Mouse (Mus musculus): Measurements from ENCODE around the gene Dgke.
"Not testable (repeated sequence)": the region's sequence is repeated elsewhere in the genome, so short reads cannot be mapped to it uniquely, and the experiment has no call there.

Gene Dgke

DNA sequence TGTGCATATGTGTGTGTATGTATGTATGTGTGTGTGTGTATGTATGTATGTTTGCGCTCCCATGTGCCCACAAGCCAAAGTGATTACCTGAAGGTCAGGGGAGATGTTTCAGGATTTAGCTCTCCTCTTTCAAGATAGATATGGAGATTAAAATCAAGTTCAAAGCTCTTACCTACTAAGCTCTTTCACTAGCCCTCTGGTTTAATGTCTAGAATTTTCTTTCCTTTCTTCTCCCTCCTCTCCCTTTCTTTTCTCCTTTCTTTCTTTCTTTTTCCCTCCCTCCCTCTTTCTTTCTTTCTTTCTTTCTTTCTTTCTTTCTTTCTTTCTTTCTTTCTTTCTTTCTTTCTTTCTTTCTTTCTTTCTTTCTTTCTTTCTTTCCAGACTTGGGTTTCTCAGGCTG lies at the start of gene Dgke:
TSS of gene Dgke (minus strand) at position 101 of the 400 bp plus-strand sequence.
- in situ Hi-C loops (cut with MseI, MboI) = no loop called here

DNA sequence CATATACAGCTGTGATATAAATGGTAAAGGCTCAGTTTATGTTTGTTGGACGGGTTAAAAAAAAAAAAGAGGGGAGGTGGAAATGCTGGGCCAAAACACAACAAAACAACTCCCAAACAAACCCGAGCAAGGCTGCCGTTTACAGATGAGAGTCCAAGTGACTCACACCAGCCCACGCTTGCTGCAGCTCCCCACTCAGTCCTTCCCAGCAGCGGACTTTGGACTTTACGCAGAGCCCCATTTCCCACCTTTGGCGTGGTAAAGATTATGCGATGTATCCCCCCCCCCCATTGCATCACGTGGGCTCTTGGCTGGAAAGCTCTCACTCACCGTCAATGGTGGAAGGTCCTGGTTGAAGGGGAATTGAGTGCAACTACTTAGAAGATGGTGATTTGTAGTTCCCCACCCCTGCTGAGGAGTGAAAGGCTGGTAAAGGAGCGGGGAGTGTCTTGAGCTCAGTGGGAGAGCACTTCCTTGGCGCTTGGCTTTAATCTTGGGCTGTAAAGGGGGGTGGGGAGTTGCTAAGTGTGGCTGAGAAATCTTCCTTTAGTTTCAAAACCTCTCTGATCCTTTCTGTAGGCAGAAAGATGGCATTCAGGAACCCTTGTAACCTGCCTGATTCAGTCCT lies 40.6 kb upstream of the Dgke start:
- in situ Hi-C loops (cut with MseI, MboI) = no loop called here

DNA sequence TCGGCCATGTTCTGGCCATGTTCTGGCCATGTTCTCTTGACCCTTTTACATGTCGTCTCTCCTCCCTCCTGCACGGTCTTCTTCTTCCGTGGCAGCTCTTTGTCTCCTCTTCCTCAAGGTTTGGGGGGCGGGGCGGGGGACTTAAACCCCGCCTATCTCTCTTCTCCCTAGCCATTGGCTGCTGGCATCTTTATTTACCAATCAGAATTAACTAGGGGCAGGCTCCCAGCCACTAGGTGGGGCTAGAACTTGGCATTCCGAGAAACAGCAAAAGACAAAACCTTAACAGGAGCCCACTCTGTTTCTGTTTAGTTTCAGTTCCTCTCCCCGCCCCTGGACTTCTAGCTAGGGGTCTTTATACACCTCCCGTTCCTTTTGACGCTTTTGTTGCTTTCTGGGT lies 39.2 kb upstream of the Dgke start:
- in situ Hi-C loops (cut with MseI, MboI) = no loop called here

DNA sequence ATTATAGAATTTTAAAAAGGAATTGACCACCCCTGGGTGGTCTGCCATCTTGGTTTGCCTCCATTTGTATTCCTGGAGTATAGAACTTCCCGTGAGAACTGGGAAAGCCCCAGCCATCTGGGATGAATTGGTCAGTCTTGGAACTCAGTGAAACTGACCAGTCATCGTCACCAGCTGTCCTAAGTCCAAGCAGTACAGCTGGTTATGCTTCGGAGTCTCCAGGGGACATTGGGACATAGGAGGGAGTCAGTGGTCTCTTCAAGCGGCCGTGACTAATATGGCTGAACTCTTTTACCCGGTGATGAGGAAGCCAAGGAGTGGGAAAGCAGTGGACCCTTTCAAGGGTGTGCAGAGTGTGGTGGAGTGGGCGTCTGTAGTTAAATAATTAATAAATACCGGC lies 38.6 kb upstream of the Dgke start:
- in situ Hi-C loops (cut with MseI, MboI) = no loop called here

DNA sequence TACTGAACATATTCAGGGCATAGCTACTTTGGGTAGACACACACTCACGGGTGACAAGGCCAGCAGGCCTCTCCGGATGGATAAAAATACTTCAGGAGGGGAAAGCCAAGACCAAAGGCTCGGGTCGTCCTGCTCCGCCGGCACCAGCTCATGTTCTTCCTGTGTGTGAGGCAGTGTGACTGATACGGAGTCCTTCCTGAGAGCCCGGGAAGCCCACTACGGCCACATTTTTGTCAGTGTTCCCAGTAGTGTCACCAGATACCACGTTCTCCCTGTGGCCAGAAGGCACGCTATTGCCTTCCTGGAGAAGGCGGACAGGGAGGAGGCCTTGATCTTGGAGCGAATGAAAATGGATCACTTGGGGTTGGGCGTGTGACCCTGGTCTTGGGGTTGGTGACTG lies 36.5 kb upstream of the Dgke start:
- in situ Hi-C loops (cut with MseI, MboI) = loop anchor here in 1 of 2 experiments (5.0 kb wide), 1 partner anchor 199 kb away; the partner anchor contains the start of gene Nog

DNA sequence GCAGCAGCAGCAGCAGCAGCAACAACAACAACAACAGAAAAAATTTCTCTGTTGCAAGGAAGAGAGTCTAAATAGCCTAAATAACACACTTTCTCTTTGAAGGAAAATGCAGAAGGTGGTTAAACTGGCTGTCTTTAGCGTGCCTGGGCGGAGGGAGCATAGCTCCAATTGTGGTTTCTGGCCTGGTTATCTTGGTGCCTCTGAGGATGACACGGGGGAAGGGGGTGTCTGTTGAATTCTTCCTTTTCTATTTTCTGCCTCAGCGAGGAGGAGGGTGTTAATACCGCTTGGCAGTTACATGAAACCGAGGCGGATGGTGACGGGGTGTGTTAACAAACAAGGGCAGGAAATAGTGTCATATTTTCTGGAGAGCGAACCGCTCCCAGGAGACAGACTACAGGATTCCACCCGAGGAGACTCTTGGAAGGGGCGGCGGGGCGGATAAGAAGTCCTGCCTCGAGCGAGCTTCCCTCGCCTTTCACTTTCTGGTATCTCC lies 34.2 kb upstream of the Dgke start:
- in situ Hi-C loops (cut with MseI, MboI) = loop anchor here in 1 of 2 experiments (5.0 kb wide), 1 partner anchor 201 kb away; the partner anchor contains the start of gene Nog

- in situ Hi-C loops (cut with MseI, MboI) = loop anchor here in 1 of 2 experiments (5.0 kb wide), 1 partner anchor 202 kb away; the partner anchor contains the start of gene Nog
These were observed 33.8 kb upstream of the Dgke start for GRCm38 (mm10) chr11:89100403-89100802.

DNA sequence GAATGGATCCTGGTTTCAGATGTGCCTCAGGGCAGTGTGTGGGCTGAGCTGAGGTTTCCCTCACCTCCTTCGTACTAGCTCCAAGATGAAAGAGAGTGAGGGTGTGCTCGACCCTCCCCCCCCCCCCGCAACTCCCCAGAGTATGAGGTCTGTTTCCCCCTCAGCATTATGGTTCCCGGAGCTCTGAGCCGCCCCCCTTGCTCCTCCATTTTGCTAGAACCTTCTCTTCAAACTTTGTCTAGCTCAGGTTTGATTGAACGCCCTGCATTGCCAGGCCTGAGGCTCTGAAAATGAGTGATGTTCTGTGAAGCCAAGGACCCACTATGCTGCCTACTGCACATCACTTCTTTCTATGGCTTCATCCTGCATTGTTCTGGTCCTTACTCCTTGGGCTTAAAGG lies 32.3 kb upstream of the Dgke start:
- in situ Hi-C loops (cut with MseI, MboI) = loop anchor here in 1 of 2 experiments (5.0 kb wide), 1 partner anchor 203 kb away; the partner anchor contains the start of gene Nog

DNA sequence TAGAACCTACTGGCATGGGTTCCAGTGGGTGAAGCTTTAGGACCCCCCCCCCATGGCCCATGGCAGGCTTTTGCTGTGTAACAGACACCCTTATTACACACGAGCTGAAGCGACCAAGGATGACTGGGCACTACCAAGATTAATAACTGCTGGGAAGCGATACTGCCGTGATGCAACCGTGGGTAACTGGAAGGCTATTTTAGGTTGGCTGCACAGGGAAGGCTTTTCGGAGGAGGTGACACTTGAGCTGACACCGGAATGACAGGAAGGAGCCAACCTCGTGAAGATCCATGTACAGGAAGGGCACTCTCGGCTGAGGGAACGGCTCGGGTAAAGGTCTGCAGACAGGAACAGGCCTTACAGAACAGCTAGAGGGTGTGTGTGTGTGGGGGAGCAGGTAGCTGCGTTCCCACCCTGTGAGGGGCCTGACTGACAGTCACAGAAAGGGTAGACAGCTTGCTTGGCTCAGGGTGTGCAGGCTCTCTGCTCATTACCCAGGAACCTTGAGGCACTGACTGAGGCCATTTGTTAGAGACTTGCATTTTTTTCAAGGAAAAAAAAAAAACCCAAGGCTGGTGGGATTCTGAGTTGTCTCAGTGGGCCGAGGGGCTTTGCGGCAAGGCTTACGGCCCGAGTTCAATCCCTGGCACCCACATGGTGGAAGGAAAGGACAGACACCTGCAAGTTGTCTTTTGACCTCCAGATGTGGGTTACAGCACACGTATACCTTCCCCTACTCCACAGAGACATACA lies 31.6 kb upstream of the Dgke start:
- in situ Hi-C loops (cut with MseI, MboI) = loop anchor here in 1 of 2 experiments (5.0 kb wide), 1 partner anchor 204 kb away; the partner anchor contains the start of gene Nog

DNA sequence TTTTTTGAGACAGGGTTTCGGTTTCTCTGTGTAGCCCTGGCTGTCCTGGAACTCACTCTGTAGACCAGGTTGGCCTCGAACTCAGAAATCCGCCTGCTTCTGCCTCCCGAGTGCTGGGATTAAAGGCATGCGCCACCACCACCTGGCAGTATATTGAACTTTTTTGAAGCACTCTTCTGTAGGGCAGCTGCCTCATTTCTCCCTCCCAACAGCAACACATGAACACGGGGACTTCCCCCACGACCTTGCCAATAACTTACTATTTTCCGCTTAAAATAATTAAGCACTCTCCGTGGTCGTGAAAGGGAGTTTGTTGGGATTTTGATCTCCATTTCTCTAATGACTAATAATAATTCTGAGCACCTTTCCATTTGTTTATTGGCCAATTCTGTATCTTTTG lies 30.6 kb upstream of the Dgke start:
- in situ Hi-C loops (cut with MseI, MboI) = loop anchor here in 1 of 2 experiments (5.0 kb wide), 1 partner anchor 205 kb away; the partner anchor contains the start of gene Nog

DNA sequence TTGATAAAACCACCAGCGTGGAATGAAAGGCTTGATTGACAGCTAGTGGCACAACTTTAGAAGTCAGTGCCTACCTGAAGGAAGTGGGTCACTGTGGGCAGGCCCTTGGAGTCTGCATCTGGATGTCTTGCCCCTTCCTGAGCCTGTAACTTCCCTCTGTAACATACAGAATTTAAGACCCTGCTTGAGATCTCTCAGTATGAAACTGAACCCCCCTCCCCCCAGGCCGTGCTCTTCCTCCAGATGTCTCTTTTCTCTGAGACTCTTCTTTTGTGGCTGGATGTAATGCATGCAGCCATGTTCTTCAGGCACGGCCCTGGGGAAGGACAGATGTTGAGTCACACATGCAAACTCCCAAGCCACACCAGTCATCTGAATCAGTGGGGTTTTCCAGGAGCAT lies 28.7 kb upstream of the Dgke start:
- in situ Hi-C loops (cut with MseI, MboI) = loop anchor here in 1 of 2 experiments (5.0 kb wide), 1 partner anchor 207 kb away; the partner anchor contains the start of gene Nog

GRCm38 (mm10) chr11:89092714-89093113 lies 26.1 kb upstream of the Dgke start:
- in situ Hi-C loops (cut with MseI, MboI) = no loop called here

DNA sequence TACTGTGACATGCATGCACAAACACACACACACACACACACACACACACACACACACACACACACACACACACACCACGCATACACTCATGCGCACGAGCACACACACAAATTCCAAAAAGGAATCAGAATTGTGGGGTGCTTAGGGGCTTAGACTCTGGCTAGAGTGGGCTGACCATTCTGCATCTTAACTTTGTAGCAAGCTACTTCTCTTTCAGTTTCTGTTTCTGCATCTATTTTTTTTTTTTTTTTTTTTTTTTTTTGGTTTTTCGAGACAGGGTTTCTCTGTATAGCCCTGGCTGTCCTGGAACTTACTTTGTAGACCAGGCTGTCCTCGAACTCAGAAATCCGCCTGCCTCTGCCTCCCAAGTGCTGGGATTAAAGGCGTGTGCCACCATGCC lies 23.7 kb upstream of the Dgke start:
- in situ Hi-C loops (cut with MseI, MboI) = not testable (repeated sequence)

DNA sequence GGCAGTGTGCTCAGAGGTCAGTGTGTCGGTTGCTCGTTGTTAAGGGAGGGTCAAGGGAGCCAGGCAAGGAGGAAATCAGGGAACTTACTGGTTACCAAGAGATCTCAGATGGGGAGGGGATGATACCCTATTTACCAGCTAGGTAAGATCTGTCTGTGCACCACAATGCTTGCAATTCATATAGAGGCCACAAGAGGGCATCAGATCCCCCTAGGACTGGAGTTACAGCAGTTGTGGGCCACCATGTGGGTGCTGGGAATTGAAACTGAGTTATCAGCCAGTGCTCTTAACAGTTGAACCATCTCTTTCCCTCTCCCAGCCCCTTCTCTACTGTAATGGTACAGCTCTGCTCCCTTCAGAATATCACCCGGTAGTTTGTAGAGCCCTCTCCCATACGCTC lies 22.1 kb upstream of the Dgke start:
- in situ Hi-C loops (cut with MseI, MboI) = no loop called here

DNA sequence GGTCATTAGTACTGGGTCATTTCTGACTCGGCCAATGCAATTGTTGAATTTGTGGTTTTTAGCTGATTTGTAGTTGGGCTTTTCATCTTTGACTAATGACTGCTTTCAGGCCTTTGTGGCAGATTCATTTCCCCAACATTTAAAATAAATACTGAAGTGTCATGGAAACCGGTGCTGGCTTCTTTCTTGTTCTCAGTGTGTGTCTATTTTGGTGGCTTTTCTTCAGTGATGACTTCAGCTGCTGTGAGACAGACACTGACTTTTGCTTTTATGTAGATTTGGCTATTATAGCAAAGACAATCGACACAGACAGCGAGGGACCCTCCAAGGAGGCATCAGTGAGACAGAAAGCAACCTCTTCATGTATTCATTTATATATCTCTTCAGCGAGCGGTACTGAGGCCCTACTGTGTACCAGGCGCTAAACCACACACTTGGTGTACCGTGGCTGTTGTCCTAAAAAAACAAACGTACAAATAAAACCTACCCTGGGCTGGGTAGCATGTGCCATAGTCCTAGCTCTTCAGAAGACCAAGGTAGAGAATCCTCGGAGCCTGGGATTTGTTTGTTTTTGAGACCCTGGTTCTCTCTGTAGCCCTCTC lies 19.7 kb upstream of the Dgke start:
- in situ Hi-C loops (cut with MseI, MboI) = no loop called here

GRCm38 (mm10) chr11:89084601-89085000 lies 18.0 kb upstream of the Dgke start:
- in situ Hi-C loops (cut with MseI, MboI) = no loop called here

DNA sequence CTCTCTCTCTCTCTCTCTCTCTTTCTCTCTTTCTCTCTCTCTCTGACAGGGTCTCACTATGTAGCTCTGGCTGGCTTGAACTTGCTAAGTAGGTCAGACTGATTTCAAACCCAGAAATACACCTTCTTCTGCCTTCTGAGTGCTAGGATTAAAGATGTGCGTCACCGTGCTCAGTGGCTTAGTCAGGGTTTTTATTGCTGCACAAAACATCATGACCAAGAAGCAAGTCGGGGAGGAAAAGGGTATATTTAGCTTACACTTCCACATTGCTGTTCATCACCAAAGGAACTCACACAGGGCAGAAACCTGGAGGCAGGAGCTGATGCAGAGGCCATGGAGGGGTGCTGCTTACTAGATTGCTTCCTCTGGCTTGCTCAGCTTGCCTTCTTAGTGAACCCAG lies 16.0 kb upstream of the Dgke start:
- in situ Hi-C loops (cut with MseI, MboI) = not testable (repeated sequence)

GRCm38 (mm10) chr11:89081906-89082305 lies 15.3 kb upstream of the Dgke start:
- in situ Hi-C loops (cut with MseI, MboI) = not testable (repeated sequence)

GRCm38 (mm10) chr11:89078996-89079680 lies 12.5 kb upstream of the Dgke start:
- in situ Hi-C loops (cut with MseI, MboI) = no loop called here

GRCm38 (mm10) chr11:89078305-89078704 lies 11.7 kb upstream of the Dgke start:
- in situ Hi-C loops (cut with MseI, MboI) = no loop called here

- in situ Hi-C loops (cut with MseI, MboI) = no loop called here
These were observed 11.0 kb upstream of the Dgke start for GRCm38 (mm10) chr11:89077601-89078000.
